Mouse (Mus musculus) G1E (cell line): Measurements from ENCODE around the gene Slc8a2.

ENCODE experiments used
- CTCF ChIP-seq: IDR thresholded peaks from 2 replicates; pipeline ENCODE4 v1.5.1; 2012; ENCODE audit warnings: low read depth, low read length, inconsistent platforms, mixed read lengths
- GATA1 ChIP-seq: IDR thresholded peaks from 2 replicates; pipeline ENCODE4 v1.6.1; 2012; ENCODE audit warnings: borderline replicate concordance, low read length, inconsistent platforms, mixed read lengths

DNA sequence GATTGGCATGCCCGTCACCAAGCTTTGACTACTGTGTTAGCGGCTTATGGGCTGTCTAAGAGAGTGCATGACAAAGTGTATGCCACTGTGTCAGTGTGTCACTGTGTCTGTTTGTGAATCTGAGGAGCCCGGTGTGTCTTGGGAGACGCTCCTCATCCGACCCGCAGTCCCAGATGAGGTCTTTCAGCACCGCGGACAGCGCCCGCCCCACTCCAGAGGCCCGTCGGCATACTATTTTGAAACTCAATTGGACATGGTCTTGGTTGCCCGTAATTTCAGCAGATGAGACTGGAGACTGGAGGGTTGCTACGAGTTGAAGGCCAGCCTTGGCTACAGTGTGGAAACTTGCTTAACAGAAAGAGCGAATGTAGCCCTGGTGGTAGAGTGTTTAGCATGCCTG is 18.0 kb downstream of the Slc8a2 start:
- no peak for TF ChIP-seq CTCF
- no peak for TF ChIP-seq GATA1
